Mouse (Mus musculus) midbrain, embryonic 11.5 days (tissue): ENCODE results near the gene Srpr. TPM values are rescaled to one million over a fixed set of nuclear protein-coding genes. Genes with fewer than 3 reads are reported as not detected.

Source experiments
- ATAC-seq: fragments of 200-750 bp; cut with Nextera tagmentation; 2 replicates; pipeline ENCODE4 v1.8.0; 2017; ENCODE audit warnings: moderate TSS enrichment, moderate library complexity; ENCODE audit not compliant: low FRiP score
- DNase-seq: peaks from one replicate; pipeline ENCODE4 v3.0.0; 2015; ENCODE audit warnings: low spot score; ENCODE audit errors: missing footprints
- H3K27ac ChIP-seq: fragments of 300-500 bp; sonication (generic); 2 replicates; pipeline ENCODE4 v1.5.1; 2014; ENCODE audit warnings: low read depth, low read length
- H3K27me3 ChIP-seq: fragments of 300-500 bp; sonication (generic); 2 replicates; pipeline ENCODE4 v1.6.1; 2014; ENCODE audit warnings: mild to moderate bottlenecking, low read length, moderate library complexity, mixed read lengths; ENCODE audit not compliant: control insufficient read depth, insufficient read depth
- H3K36me3 ChIP-seq: fragments of 300-500 bp; sonication (generic); 2 replicates; pipeline ENCODE4 v1.6.1; 2014; ENCODE audit warnings: mild to moderate bottlenecking, low read length, moderate library complexity, mixed read lengths; ENCODE audit not compliant: control insufficient read depth, insufficient read depth
- H3K4me1 ChIP-seq: fragments of 300-500 bp; sonication (generic); 2 replicates; pipeline ENCODE4 v1.6.1; 2014; ENCODE audit warnings: low read length; ENCODE audit not compliant: control insufficient read depth, insufficient read depth
- H3K4me2 ChIP-seq: fragments of 300-500 bp; sonication (generic); 2 replicates; pipeline ENCODE4 v1.6.1; 2014; ENCODE audit warnings: mild to moderate bottlenecking, moderate library complexity
- H3K4me3 ChIP-seq: fragments of 300-500 bp; sonication (generic); 2 replicates; pipeline ENCODE4 v1.5.1; 2014; ENCODE audit warnings: low read depth, low read length
- H3K9ac ChIP-seq: fragments of 300-500 bp; sonication (generic); 2 replicates; pipeline ENCODE4 v1.6.1; 2014; ENCODE audit warnings: low read length
- H3K9me3 ChIP-seq: fragments of 300-500 bp; sonication (generic); 2 replicates; pipeline ENCODE4 v1.6.1; 2016; ENCODE audit warnings: low read length; ENCODE audit not compliant: control insufficient read depth
- WGBS: fragments of 180-500 bp; shearing (Covaris S2); extraction: QIAGEN DNeasy Blood & Tissue Kit; methylation state at CpG from one replicate; pipeline ENCODE4 v1.1.7; 2014; 5-methylcytosine and 5-hydroxymethylcytosine counted together
- polyA plus RNA-seq: library from polyadenylated mRNA; unstranded; fragments of >200 nt; fragmentation: Nextera tagmentation; extraction: Ambion mirVana; gene quantifications from 2 replicates; pipeline ENCODE4 v1.2.1, GENCODE M21; 2014

Gene Srpr
- polyA plus RNA-seq, 1 experiment from 2014 or later, result 95.7 TPM

GRCm38 (mm10) chr9:35183359-35183758, 16.6 kb upstream of the Srpr start:
- Histone ChIP-seq H3K4me1 (no peaks in the 10 kb centered on the region), H3K27me3 (no peaks in the 10 kb centered on the region), H3K4me3 (no peak overlapping the region), H3K9me3 (no peaks in the 10 kb centered on the region), H3K36me3 (no peaks in the 10 kb centered on the region), H3K27ac (no peak overlapping the region), H3K4me2 (no peak overlapping the region), H3K9ac (no peak overlapping the region)
- WGBS, result 68% methylated on average over 5 of the region's 5 CpGs
- DNase-seq (peak; percentile 19), ATAC-seq (no peak)

DNA sequence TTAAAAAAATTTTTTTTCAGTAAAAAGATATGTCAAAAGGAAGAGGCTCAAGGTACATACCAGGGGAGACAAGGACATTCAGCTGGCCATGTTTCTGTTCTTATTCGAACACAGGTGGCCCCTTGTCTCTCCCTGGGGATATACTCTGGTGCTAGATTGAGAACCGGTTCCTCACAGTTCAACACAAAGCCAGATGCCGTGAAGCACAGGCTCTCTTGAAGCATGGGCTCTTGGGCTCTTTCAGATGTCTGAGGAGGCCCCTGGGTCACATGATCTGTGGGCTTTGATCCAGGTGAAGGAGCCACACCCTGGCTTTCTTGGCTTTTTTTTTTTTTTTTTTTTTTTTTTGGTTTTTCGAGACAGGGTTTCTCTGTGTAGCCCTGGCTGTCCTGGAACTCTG, 13.5 kb upstream of the Srpr start:
- Histone ChIP-seq H3K36me3 (no peaks in the 10 kb centered on the region), H3K27me3 (no peaks in the 10 kb centered on the region), H3K27ac (no peak overlapping the region), H3K4me2 (no peak overlapping the region), H3K4me3 (no peak overlapping the region), H3K9me3 (no peaks in the 10 kb centered on the region), H3K9ac (no peak overlapping the region), H3K4me1 (no peaks in the 10 kb centered on the region)
- ATAC-seq, result no peak
- 83% methylated on average over 4 of the region's 4 CpGs for WGBS
- peak; percentile 35 for DNase-seq

DNA sequence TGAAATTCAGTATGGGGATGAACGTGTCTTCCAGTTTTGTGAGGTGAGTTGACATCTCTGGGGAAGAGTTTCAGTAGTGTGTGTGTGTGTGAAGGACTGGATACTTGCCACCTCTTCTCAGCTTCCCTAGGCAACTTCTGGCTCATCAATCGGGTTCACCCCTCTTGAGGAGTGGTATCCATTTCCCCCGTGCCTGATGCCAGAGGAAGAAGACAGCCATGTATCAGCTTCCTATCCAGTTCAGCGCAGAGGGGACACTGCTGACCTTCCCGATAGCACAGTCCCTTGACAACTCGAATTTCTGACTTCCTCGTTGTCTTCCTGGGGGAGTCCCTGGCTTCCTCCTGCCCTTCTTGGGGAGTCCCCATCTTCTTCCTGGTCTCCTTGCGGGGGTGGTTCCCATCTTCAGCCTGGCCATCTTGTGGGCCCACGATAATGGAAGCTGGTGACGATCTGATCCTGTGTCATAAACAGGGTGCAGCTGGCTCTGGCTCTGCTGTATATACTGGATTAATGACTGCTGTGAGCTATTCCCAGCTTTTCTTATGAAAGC, 12.5 kb upstream of the Srpr start:
- Histone ChIP-seq H3K27ac (no peak overlapping the region), H3K4me3 (no peak overlapping the region), H3K27me3 (no peaks in the 10 kb centered on the region), H3K9me3 (no peaks in the 10 kb centered on the region), H3K4me2 (no peak overlapping the region), H3K9ac (no peak overlapping the region), H3K36me3 (no peaks in the 10 kb centered on the region), H3K4me1 (no peaks in the 10 kb centered on the region)
- WGBS, result 87% methylated on average over 10 of the region's 10 CpGs
- ATAC-seq (no peak), DNase-seq (no peak)

GRCm38 (mm10) chr9:35188700-35189099, 11.3 kb upstream of the Srpr start:
- H3K36me3 ChIP-seq, result no peaks in the 10 kb centered on the region
- 76% methylated on average over 22 of the region's 22 CpGs for WGBS
- no peaks in the 10 kb centered on the region for H3K27me3 ChIP-seq
- H3K4me1 ChIP-seq, result no peaks in the 10 kb centered on the region
- H3K4me3 ChIP-seq, result no peak overlapping the region
- no peaks in the 10 kb centered on the region for H3K9me3 ChIP-seq
- no peak for DNase-seq
- H3K9ac ChIP-seq, result no peak overlapping the region
- no peak for ATAC-seq
- no peak overlapping the region for H3K27ac ChIP-seq
- no peak overlapping the region for H3K4me2 ChIP-seq

DNA sequence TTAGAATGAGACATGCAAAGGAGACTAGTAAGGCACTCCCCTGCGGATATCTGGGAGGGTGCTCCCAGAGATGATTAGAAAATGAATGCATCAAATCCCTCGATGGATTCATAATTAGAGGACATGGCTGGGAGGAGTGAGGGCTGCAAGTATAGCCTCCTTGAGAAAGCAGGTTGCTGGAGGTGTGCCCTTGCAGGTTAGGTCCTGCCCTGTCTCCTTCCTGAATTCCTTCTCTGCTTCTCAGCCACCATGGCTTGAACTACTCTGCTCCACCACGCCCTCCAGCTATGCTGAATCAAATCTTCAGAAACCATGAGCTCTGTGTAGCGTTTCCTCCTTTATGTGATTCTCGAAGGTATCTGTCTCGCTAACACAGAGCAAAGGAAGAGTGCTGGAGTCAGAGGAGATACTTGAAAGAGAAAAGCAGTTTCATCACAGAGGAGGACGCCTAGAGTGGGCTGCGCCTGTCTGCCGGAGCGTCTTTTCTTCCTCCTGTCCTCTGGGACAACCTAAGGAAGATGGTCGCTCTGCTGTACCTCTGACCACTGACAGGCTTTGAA, 6.9 kb upstream of the Srpr start:
- H3K27me3 ChIP-seq, result no peaks in the 10 kb centered on the region
- no peaks in the 10 kb centered on the region for H3K9me3 ChIP-seq
- no peak overlapping the region for H3K4me3 ChIP-seq
- no peak overlapping the region for H3K9ac ChIP-seq
- DNase-seq (peak; percentile 57), ATAC-seq (no peak)
- WGBS, result 85% methylated on average over 11 of the region's 11 CpGs
- H3K4me2 ChIP-seq, result no peak overlapping the region
- no peaks in the 10 kb centered on the region for H3K4me1 ChIP-seq
- H3K27ac ChIP-seq, result no peak overlapping the region
- no peaks in the 10 kb centered on the region for H3K36me3 ChIP-seq

DNA sequence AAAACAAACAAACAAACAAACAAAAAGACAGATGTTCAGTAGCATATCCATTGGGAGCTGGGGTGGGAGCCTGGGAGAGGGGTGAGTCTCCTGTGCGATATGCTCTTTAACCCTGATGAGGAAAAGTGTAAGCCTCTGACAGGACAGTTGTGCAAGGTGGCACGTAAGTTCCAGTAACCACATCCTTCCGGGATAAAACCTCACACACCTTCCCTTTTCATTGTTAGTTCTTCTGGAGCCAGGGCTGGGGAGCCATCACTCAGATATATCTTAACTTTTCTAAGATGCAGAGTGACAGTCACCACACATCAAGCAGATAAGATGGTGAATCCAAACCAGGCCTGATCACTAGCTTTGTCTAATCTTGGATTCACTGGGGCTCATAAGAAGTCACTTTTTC, 5.9 kb upstream of the Srpr start:
- WGBS, result 88% methylated on average over 3 of the region's 3 CpGs
- no peak overlapping the region for H3K4me3 ChIP-seq
- H3K27me3 ChIP-seq, result no peaks in the 10 kb centered on the region
- no peak overlapping the region for H3K27ac ChIP-seq
- H3K9me3 ChIP-seq, result no peaks in the 10 kb centered on the region
- peak; percentile 51 for DNase-seq
- ATAC-seq, result no peak
- no peak overlapping the region for H3K9ac ChIP-seq
- H3K36me3 ChIP-seq, result no peaks in the 10 kb centered on the region
- H3K4me1 ChIP-seq, result no peaks in the 10 kb centered on the region
- H3K4me2 ChIP-seq, result no peak overlapping the region

GRCm38 (mm10) chr9:35197625-35198024, 2.4 kb upstream of the Srpr start:
- Histone ChIP-seq H3K9ac (no peak overlapping the region), H3K36me3 (no peaks in the 10 kb centered on the region), H3K4me1 (peaks cover 7% of the 10 kb centered on the region; the same call in 1 of the 2 replicates), H3K27ac (no peak overlapping the region), H3K4me2 (no peak overlapping the region), H3K27me3 (no peaks in the 10 kb centered on the region), H3K9me3 (no peaks in the 10 kb centered on the region), H3K4me3 (no peak overlapping the region)
- WGBS, result 96% methylated on average over 3 of the region's 3 CpGs
- ATAC-seq (no peak), DNase-seq (peak; percentile 65)

- H3K36me3 ChIP-seq, result no peaks in the 10 kb centered on the region
- peak; percentile 53 for DNase-seq
- ATAC-seq, result no peak
- H3K27me3 ChIP-seq, result no peaks in the 10 kb centered on the region
- H3K4me2 ChIP-seq, result no peak overlapping the region
- no peak overlapping the region for H3K4me3 ChIP-seq
- 80% methylated on average over 10 of the region's 10 CpGs for WGBS
- no peaks in the 10 kb centered on the region for H3K9me3 ChIP-seq
- no peak overlapping the region for H3K9ac ChIP-seq
- H3K27ac ChIP-seq, result no peak overlapping the region
- H3K4me1 ChIP-seq, result peaks cover 7% of the 10 kb centered on the region; the same call in 1 of the 2 replicates
Measured at GRCm38 (mm10) chr9:35198351-35198750, 1.6 kb upstream of the Srpr start.

GRCm38 (mm10) chr9:35198945-35199771, 817 bp upstream of the Srpr start:
- peak; percentile 81 for DNase-seq
- Histone ChIP-seq H3K4me3 (peak overlapping the region; percentile 71), H3K4me2 (peak overlapping the region; percentile 83), H3K4me1 (peaks cover 7% of the 10 kb centered on the region; the same call in 1 of the 2 replicates), H3K27me3 (no peaks in the 10 kb centered on the region), H3K9me3 (no peaks in the 10 kb centered on the region), H3K27ac (no peak overlapping the region), H3K36me3 (no peaks in the 10 kb centered on the region), H3K9ac (peak overlapping the region; percentile 88)
- 27% methylated on average over 18 of the region's 18 CpGs for WGBS
- ATAC-seq, result peak; percentile 79
